15 mouse cellular contexts compared by ENCODE assay signal in the genomic region with DNA sequence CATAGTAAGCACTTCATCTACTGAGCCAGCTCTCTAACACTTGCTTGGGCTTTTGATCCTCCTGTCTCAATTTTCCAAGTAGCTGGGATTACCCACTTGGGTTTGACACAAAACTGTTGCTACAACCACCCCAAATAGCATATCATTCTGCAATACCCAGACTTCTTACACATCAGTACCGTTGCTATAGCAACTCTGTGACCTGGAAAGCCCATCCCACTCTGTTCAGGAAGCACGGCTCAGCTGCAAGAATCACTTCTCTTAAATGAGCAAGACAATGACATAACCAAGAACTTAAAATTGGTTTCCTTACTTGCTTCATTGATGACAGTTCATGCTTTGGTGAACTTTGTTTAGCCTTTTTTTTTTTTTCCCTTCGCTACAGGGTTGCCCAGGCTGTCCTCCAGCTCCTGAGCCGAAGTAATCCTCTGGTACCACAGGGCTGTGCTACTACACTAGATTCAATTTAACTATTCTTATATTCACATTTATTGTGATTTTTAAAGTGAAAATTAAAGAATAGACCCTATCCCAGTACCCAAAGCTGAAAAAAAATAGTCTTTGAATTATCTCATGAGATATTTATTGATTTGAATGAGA.
DNase-seq lines count a peak whose midpoint lies in the region; ATAC-seq and TF ChIP-seq lines count a peak whose summit lies in the region.
"Had no signal": no experiment of that assay in that cellular context is flagged by ENCODE, and none has a peak within 500 bp of the region (broad histone marks: within the 10 kb centered on the region; RNA-seq: fewer than 3 reads in every experiment).

No protein-coding gene starts in this region.

- peak; percentile 24 for DNase-seq in liver, adult 2 months (ENCODE audit: extremely low read depth, low read depth, low spot score)
- DNase-seq in B cell, adult 2 months = peak; percentile 68 to 75
- DNase-seq in layer of hippocampus, adult 11-12 months (ENCODE audit: low spot score) = no peak
- no peak for DNase-seq in urinary bladder, postnatal 36 days (ENCODE audit: low spot score in 2 of 2)
- DNase-seq: cerebellum, adult 9-10 months; kidney, postnatal 14 days; thymus, postnatal 4 days had no signal

- no peak overlapping the region for H3K4me2 ChIP-seq in liver, embryonic 12.5 days
- H3K4me2 ChIP-seq: embryonic facial prominence, embryonic 13.5 days; forebrain, embryonic 12.5 days; midbrain, embryonic 12.5 days had no signal

- no peak for ATAC-seq in liver, embryonic 12.5 days
- ATAC-seq in common myeloid progenitor, adult 5-6 weeks (replicated peaks; ENCODE audit: low read depth, poor library complexity, severe bottlenecking) = peak; percentile 88
- ATAC-seq in monocyte, adult 5-6 weeks (replicated peaks; ENCODE audit: insufficient number of reproducible peaks, low FRiP score, low TSS enrichment, poor library complexity, severe bottlenecking) = peak; percentile 97
- ATAC-seq: inflammation-experienced regulatory T-cells, adult 6 months had no signal

- H3K4me3 ChIP-seq in liver, adult 2 months (ENCODE audit: insufficient read depth, low read depth, low read length) = no peak overlapping the region
- no peak overlapping the region for H3K4me3 ChIP-seq in liver, embryonic 12.5 days
- H3K4me3 ChIP-seq: embryonic facial prominence, embryonic 13.5 days; forebrain, embryonic 12.5 days; midbrain, embryonic 12.5 days had no signal

- no peak overlapping the region for H3K27ac ChIP-seq in liver, adult 2 months (replicated peaks; ENCODE audit: insufficient read depth, low read depth, low read length)
- no peak overlapping the region for H3K27ac ChIP-seq in liver, embryonic 12.5 days
- H3K27ac ChIP-seq: embryonic facial prominence, embryonic 13.5 days; forebrain, embryonic 12.5 days; liver, embryonic 14.5 days; midbrain, embryonic 12.5 days had no signal

- H3K27me3 ChIP-seq in liver, adult 2 months (ENCODE audit: control insufficient read depth, insufficient read depth, low read length) = no peaks in the 10 kb centered on the region
- no peaks in the 10 kb centered on the region for H3K27me3 ChIP-seq in liver, embryonic 12.5 days (replicated peaks)
- H3K27me3 ChIP-seq: embryonic facial prominence, embryonic 13.5 days; forebrain, embryonic 12.5 days; midbrain, embryonic 12.5 days had no signal

- H3K9ac ChIP-seq in liver, adult 2 months (ENCODE audit: low read depth, low read length) = no peak overlapping the region
- H3K9ac ChIP-seq in liver, embryonic 12.5 days = no peak overlapping the region
- H3K9ac ChIP-seq: embryonic facial prominence, embryonic 13.5 days; forebrain, embryonic 12.5 days; liver, embryonic 14.5 days; midbrain, embryonic 12.5 days had no signal

- TF ChIP-seq CTCF in liver, adult 2 months (IDR thresholded peaks at IDR 0.05; ENCODE audit: low read depth, low read length) = no peak

- no peaks in the 10 kb centered on the region for H3K79me2 ChIP-seq in liver, adult 2 months (ENCODE audit: control insufficient read depth, insufficient read depth, low read length)

- H3K4me1 ChIP-seq in liver, adult 2 months (ENCODE audit: control insufficient read depth, insufficient read depth, low read length) = no peaks in the 10 kb centered on the region
- H3K4me1 ChIP-seq in liver, embryonic 12.5 days = 0 out of 2 replicates have a peak, but pooled peaks cover 5% of the 10 kb centered on the region

- 81% methylated on average over 4 of the region's 4 CpGs for WGBS in liver, adult 2 months
- 65% methylated on average over 4 of the region's 4 CpGs for WGBS in liver, embryonic 12.5 days (ENCODE audit: insufficient replicate concordance)

- TF ChIP-seq POLR2A in liver, adult 2 months (IDR thresholded peaks at IDR 0.05; ENCODE audit: extremely low read depth, insufficient read depth, low read length) = no peak

- no peaks in the 10 kb centered on the region for H3K9me3 ChIP-seq in liver, embryonic 12.5 days (replicated peaks)
- H3K9me3 ChIP-seq: embryonic facial prominence, embryonic 13.5 days; forebrain, embryonic 12.5 days had no signal

- no peaks in the 10 kb centered on the region for H3K36me3 ChIP-seq in liver, adult 2 months (ENCODE audit: control insufficient read depth, insufficient read depth, low read length)
- H3K36me3 ChIP-seq in liver, embryonic 12.5 days = no peaks in the 10 kb centered on the region
- H3K36me3 ChIP-seq: embryonic facial prominence, embryonic 13.5 days; forebrain, embryonic 12.5 days; midbrain, embryonic 12.5 days had no signal

Comparison
In these comparisons a context has a peak if more than half of its experiments do, and no peak if none do; other contexts are left out.
1. DNase-seq: peak in liver, adult 2 months (single experiment) and B cell, adult 2 months (2 of 2); none in layer of hippocampus, adult 11-12 months (single experiment) and urinary bladder, postnatal 36 days (0 of 2).